Mouse (Mus musculus): Measurements from ENCODE around the gene Oas1d. TPM values are rescaled to one million over a fixed set of nuclear protein-coding genes. Genes with fewer than 3 reads are reported as not detected.
"Not testable (repeated sequence)": the region's sequence is repeated elsewhere in the genome, so short reads cannot be mapped to it uniquely, and the experiment has no call there.

Oas1d gene
- not detected for polyA plus RNA-seq (2012; fragmentation: generic; extraction: Trizol)
- long read RNA-seq, experiment 1: 0 reads
- long read RNA-seq, experiment 2: 0 reads

DNA sequence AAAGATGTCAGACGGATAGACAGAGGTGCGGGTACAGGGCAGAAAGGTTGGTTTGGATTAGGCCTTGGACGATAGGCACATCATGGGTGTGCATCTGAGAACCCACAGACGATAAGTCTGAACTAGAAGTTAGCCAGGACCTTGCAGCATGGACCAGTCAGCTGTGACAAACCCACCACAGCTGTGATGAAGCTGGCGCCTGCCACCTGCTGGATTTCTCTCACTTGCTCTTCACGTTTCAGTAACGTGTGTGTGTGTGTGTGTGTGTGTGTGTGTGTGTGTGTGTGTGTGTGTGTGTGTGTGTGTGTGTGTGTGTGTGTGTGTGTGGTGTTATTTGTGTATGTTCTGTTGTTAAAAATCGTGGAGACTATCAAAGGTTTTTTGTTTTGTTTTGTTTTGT lies at the start of gene Oas1d:
Gene Oas1d, plus strand, starts transcription at position 333 of the 400 bp plus-strand sequence.
- not testable (repeated sequence) for H3K36me3 ChIP-seq (ENCODE audit: control insufficient read depth, insufficient read depth); H3K27me3 ChIP-seq (ENCODE audit: control insufficient read depth, insufficient read depth, insufficient read length); H3K4me3 ChIP-seq (ENCODE audit: insufficient read depth, poor library complexity, severe bottlenecking); H3ac ChIP-seq (ENCODE audit: control insufficient read depth, insufficient read length, low read depth); H3K79me2 ChIP-seq (ENCODE audit: control insufficient read depth, insufficient read depth); H3K79me3 ChIP-seq (ENCODE audit: low read depth)

- Histone ChIP-seq H3K4me3 (ENCODE audit: insufficient read depth, poor library complexity, severe bottlenecking) (no peak overlapping the region), H3K79me2 (ENCODE audit: control insufficient read depth, insufficient read depth) (no peaks in the 10 kb centered on the region), H3K36me3 (ENCODE audit: control insufficient read depth, insufficient read depth) (no peaks in the 10 kb centered on the region), H3ac (ENCODE audit: control insufficient read depth, insufficient read length, low read depth) (no peak overlapping the region), H3K79me3 (ENCODE audit: low read depth) (no peaks in the 10 kb centered on the region), H3K27me3 (ENCODE audit: control insufficient read depth, insufficient read depth, insufficient read length) (no peaks in the 10 kb centered on the region)
- TF ChIP-seq USF1 (IDR thresholded peaks at IDR 0.05; ENCODE audit: low read depth) (no peak), MAX (IDR thresholded peaks at IDR 0.05) (no peak), FOSL1 (IDR thresholded peaks at IDR 0.05; ENCODE audit: insufficient read depth, low read length, poor library complexity, severe bottlenecking) (no peak), MYOG (IDR thresholded peaks at IDR 0.05; ENCODE audit: control insufficient read depth, extremely low read depth, insufficient read length) (no peak), MYOD1 (IDR thresholded peaks at IDR 0.05; ENCODE audit: control insufficient read depth, insufficient read length, low read depth) (no peak), CEBPB (IDR thresholded peaks at IDR 0.05; ENCODE audit: low read depth) (no peak), CTCF (IDR thresholded peaks at IDR 0.05; ENCODE audit: control insufficient read depth, insufficient read depth, insufficient read length) (no peak)
These were observed 48.9 kb upstream of the Oas1d start for GRCm38 (mm10) chr5:120865336-120865860.

DNA sequence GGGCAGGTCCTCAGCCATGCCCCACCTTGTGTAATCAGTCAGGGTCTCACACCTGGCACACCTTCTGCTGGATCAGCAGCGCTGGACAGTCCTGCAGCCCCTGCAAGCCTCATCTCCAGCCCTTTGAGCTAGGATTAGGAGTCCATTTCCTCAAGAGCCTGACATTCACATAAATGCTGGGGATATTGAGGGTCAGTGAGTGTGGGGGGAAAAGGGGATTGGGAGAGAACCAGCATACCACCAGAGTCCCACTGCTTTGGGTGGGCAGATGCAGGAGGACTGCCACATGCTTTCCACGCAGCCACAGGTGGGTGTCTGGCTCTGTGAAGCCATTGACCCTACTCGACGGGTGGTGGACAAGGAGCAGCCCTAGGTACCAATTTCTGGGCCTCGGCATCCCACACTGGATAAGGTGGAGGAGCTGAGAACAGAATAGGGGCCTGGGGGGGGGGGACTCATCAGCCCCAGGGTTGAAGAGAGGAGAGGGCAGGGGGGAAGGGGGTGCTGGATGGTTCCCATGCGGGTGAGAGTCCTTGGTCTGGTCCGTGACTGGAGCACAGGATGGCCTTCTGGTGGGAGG lies 44.8 kb upstream of the Oas1d start:
- Histone ChIP-seq H3K36me3 (ENCODE audit: control insufficient read depth, insufficient read depth) (no peaks in the 10 kb centered on the region), H3K79me2 (ENCODE audit: control insufficient read depth, insufficient read depth) (no peaks in the 10 kb centered on the region), H3K79me3 (ENCODE audit: low read depth) (no peaks in the 10 kb centered on the region), H3ac (ENCODE audit: control insufficient read depth, insufficient read length, low read depth) (no peak overlapping the region), H3K4me3 (ENCODE audit: insufficient read depth, poor library complexity, severe bottlenecking) (no peak overlapping the region), H3K27me3 (ENCODE audit: control insufficient read depth, insufficient read depth, insufficient read length) (no peaks in the 10 kb centered on the region)
- no peak for TF ChIP-seq FOSL1 (IDR thresholded peaks at IDR 0.05; ENCODE audit: insufficient read depth, low read length, poor library complexity, severe bottlenecking)
- no peak for TF ChIP-seq CTCF (IDR thresholded peaks at IDR 0.05; ENCODE audit: control insufficient read depth, insufficient read depth, insufficient read length)
- no peak for TF ChIP-seq MAX (IDR thresholded peaks at IDR 0.05)
- TF ChIP-seq USF1 (IDR thresholded peaks at IDR 0.05; ENCODE audit: low read depth): no peak
- TF ChIP-seq MYOG (IDR thresholded peaks at IDR 0.05; ENCODE audit: control insufficient read depth, extremely low read depth, insufficient read length): no peak
- TF ChIP-seq CEBPB (IDR thresholded peaks at IDR 0.05; ENCODE audit: low read depth): no peak
- TF ChIP-seq MYOD1 (IDR thresholded peaks at IDR 0.05; ENCODE audit: control insufficient read depth, insufficient read length, low read depth): no peak

- Histone ChIP-seq H3K36me3 (ENCODE audit: control insufficient read depth, insufficient read depth) (no peaks in the 10 kb centered on the region), H3K4me3 (ENCODE audit: insufficient read depth, poor library complexity, severe bottlenecking) (no peak overlapping the region), H3ac (ENCODE audit: control insufficient read depth, insufficient read length, low read depth) (no peak overlapping the region), H3K79me3 (ENCODE audit: low read depth) (no peaks in the 10 kb centered on the region), H3K79me2 (ENCODE audit: control insufficient read depth, insufficient read depth) (no peaks in the 10 kb centered on the region), H3K27me3 (ENCODE audit: control insufficient read depth, insufficient read depth, insufficient read length) (no peaks in the 10 kb centered on the region)
- TF ChIP-seq MYOD1 (IDR thresholded peaks at IDR 0.05; ENCODE audit: control insufficient read depth, insufficient read length, low read depth) (no peak), USF1 (IDR thresholded peaks at IDR 0.05; ENCODE audit: low read depth) (no peak), CTCF (IDR thresholded peaks at IDR 0.05; ENCODE audit: control insufficient read depth, insufficient read depth, insufficient read length) (no peak), MYOG (IDR thresholded peaks at IDR 0.05; ENCODE audit: control insufficient read depth, extremely low read depth, insufficient read length) (no peak), FOSL1 (IDR thresholded peaks at IDR 0.05; ENCODE audit: insufficient read depth, low read length, poor library complexity, severe bottlenecking) (no peak), MAX (IDR thresholded peaks at IDR 0.05) (no peak), CEBPB (IDR thresholded peaks at IDR 0.05; ENCODE audit: low read depth) (no peak)
These were observed 44.3 kb upstream of the Oas1d start for GRCm38 (mm10) chr5:120870081-120870480.

GRCm38 (mm10) chr5:120870782-120871181 lies 43.6 kb upstream of the Oas1d start:
- no peak overlapping the region for H3K4me3 ChIP-seq (ENCODE audit: insufficient read depth, poor library complexity, severe bottlenecking)
- no peaks in the 10 kb centered on the region for H3K79me3 ChIP-seq (ENCODE audit: low read depth)
- no peaks in the 10 kb centered on the region for H3K27me3 ChIP-seq (ENCODE audit: control insufficient read depth, insufficient read depth, insufficient read length)
- no peak overlapping the region for H3ac ChIP-seq (ENCODE audit: control insufficient read depth, insufficient read length, low read depth)
- no peaks in the 10 kb centered on the region for H3K79me2 ChIP-seq (ENCODE audit: control insufficient read depth, insufficient read depth)
- TF ChIP-seq MAX (IDR thresholded peaks at IDR 0.05) (no peak), FOSL1 (IDR thresholded peaks at IDR 0.05; ENCODE audit: insufficient read depth, low read length, poor library complexity, severe bottlenecking) (no peak), CTCF (IDR thresholded peaks at IDR 0.05; ENCODE audit: control insufficient read depth, insufficient read depth, insufficient read length) (no peak), MYOD1 (IDR thresholded peaks at IDR 0.05; ENCODE audit: control insufficient read depth, insufficient read length, low read depth) (no peak), MYOG (IDR thresholded peaks at IDR 0.05; ENCODE audit: control insufficient read depth, extremely low read depth, insufficient read length) (no peak)
- H3K36me3 ChIP-seq (ENCODE audit: control insufficient read depth, insufficient read depth): no peaks in the 10 kb centered on the region

DNA sequence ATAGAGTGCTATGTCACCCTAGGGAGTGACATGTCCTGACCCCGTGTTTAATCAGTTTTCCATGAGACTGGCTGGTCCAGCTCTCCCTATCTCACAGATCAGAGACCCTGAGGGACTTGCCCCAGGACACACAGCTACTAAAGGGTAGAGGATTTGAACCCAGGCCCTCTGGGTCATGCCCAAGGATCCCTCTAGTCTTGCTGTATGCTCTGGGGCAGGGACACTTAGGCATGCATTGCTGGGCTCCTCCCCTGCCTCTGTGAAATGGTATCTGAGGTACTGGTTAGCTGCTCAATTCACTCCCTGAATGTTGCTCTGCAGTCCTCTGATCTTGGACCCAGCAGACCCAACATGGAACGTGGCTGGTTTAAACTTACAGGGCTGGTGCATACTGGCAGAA lies 42.9 kb upstream of the Oas1d start:
- TF ChIP-seq CTCF (IDR thresholded peaks at IDR 0.05; ENCODE audit: control insufficient read depth, insufficient read depth, insufficient read length) (no peak), CEBPB (IDR thresholded peaks at IDR 0.05; ENCODE audit: low read depth) (no peak), MAX (IDR thresholded peaks at IDR 0.05) (no peak), MYOD1 (IDR thresholded peaks at IDR 0.05; ENCODE audit: control insufficient read depth, insufficient read length, low read depth) (no peak), FOSL1 (IDR thresholded peaks at IDR 0.05; ENCODE audit: insufficient read depth, low read length, poor library complexity, severe bottlenecking) (no peak)
- H3K79me3 ChIP-seq (ENCODE audit: low read depth): no peaks in the 10 kb centered on the region
- H3K36me3 ChIP-seq (ENCODE audit: control insufficient read depth, insufficient read depth): no peaks in the 10 kb centered on the region
- H3K79me2 ChIP-seq (ENCODE audit: control insufficient read depth, insufficient read depth): no peaks in the 10 kb centered on the region
- H3K4me3 ChIP-seq (ENCODE audit: insufficient read depth, poor library complexity, severe bottlenecking): no peak overlapping the region
- H3K27me3 ChIP-seq (ENCODE audit: control insufficient read depth, insufficient read depth, insufficient read length): no peaks in the 10 kb centered on the region
- no peak overlapping the region for H3ac ChIP-seq (ENCODE audit: control insufficient read depth, insufficient read length, low read depth)

DNA sequence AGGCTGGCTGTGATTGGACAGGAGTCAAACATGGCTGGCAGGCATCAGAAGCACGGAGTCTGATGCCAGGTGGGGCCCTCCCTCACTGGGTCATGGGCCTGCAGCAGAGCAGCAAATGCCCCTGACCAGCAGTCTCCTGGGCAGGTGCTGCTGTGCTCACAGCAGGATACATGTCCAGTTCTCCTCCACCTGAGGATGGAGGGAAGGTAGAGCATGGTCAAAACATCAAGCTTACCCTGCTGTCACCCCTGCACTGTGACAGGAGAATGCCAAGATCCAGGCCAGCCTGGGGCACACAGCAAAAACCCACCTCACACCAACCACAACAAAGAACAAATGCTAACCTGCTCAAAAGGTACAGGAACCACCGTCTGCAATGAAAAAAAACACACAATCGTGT lies 37.5 kb upstream of the Oas1d start:
- not testable (repeated sequence) for H3ac ChIP-seq (ENCODE audit: control insufficient read depth, insufficient read length, low read depth); H3K79me2 ChIP-seq (ENCODE audit: control insufficient read depth, insufficient read depth); H3K36me3 ChIP-seq (ENCODE audit: control insufficient read depth, insufficient read depth); H3K4me3 ChIP-seq (ENCODE audit: insufficient read depth, poor library complexity, severe bottlenecking); H3K27me3 ChIP-seq (ENCODE audit: control insufficient read depth, insufficient read depth, insufficient read length); H3K79me3 ChIP-seq (ENCODE audit: low read depth)

- H3K27me3 ChIP-seq (ENCODE audit: control insufficient read depth, insufficient read depth, insufficient read length): not testable (repeated sequence)
These were observed 36.9 kb upstream of the Oas1d start for GRCm38 (mm10) chr5:120877407-120877806.

DNA sequence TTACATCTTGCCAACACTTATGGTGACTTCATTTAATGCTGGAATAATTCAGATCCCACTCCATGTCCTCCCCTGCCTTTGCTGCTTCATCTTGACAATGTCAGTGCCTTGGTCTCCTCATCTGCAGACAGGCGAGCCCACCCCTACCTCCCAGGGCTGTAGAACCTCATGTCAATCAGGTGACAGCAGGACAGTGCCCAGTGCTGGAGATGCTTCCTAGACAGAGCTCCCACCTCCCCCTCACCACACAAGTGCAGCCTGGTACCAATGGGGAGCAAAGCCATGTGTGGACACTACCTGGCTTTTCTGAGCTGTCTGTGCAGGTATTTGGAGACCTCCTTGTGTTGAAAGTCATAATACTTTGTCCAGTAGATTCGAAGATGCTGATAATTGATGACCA lies 35.5 kb upstream of the Oas1d start:
- not testable (repeated sequence) for H3K79me2 ChIP-seq (ENCODE audit: control insufficient read depth, insufficient read depth); H3K79me3 ChIP-seq (ENCODE audit: low read depth); H3K36me3 ChIP-seq (ENCODE audit: control insufficient read depth, insufficient read depth); H3K27me3 ChIP-seq (ENCODE audit: control insufficient read depth, insufficient read depth, insufficient read length); H3ac ChIP-seq (ENCODE audit: control insufficient read depth, insufficient read length, low read depth); H3K4me3 ChIP-seq (ENCODE audit: insufficient read depth, poor library complexity, severe bottlenecking)

More at GRCm38 (mm10) chr5:120877407-120877806, 36.9 kb upstream of the Oas1d start:
- H3K36me3 ChIP-seq (ENCODE audit: control insufficient read depth, insufficient read depth); H3ac ChIP-seq (ENCODE audit: control insufficient read depth, insufficient read length, low read depth); H3K79me3 ChIP-seq (ENCODE audit: low read depth); H3K4me3 ChIP-seq (ENCODE audit: insufficient read depth, poor library complexity, severe bottlenecking); H3K79me2 ChIP-seq (ENCODE audit: control insufficient read depth, insufficient read depth): not testable (repeated sequence)

Data from C2C12 (cell line).